Mouse (Mus musculus) liver, postnatal 0 days (tissue): Measurements from ENCODE around the gene Gm20662.

Experiments used
- CTCF ChIP-seq: sonication (generic); IDR thresholded peaks from 2 replicates; pipeline ENCODE4 v1.5.1; 2016; ENCODE audit warnings: antibody characterized with exemption, low read depth
- EP300 ChIP-seq: IDR thresholded peaks from 2 replicates; pipeline ENCODE4 v1.6.1; 2016; ENCODE audit warnings: antibody characterized with exemption, low read depth, mild to moderate bottlenecking

GRCm38 (mm10) chr9:107981684-107982605 lies 14.2 kb upstream of the Gm20662 start:
- TF ChIP-seq CTCF = no peak
- no peak for TF ChIP-seq EP300
